Mouse (Mus musculus): ENCODE results near the gene Ift81. TPM values are rescaled to one million over a fixed set of nuclear protein-coding genes. Genes with fewer than 3 reads are reported as not detected.

Gene Ift81
- polyA plus RNA-seq, 1 experiment, result 3.4 TPM

- Histone ChIP-seq H3K4me1 (ENCODE audit: control insufficient read depth, insufficient read depth, low read length) (peaks cover 12% of the 10 kb centered on the region; the same call in 1 of the 2 replicates), H3K27ac (ENCODE audit: insufficient read depth, low read depth, low read length) (peak overlapping the region; percentile 97), H3K27me3 (replicated peaks; ENCODE audit: control insufficient read depth, insufficient read depth, low read length) (no peaks in the 10 kb centered on the region), H3K4me3 (ENCODE audit: insufficient read depth, low read depth, low read length) (peak overlapping the region; percentile 93), H3K36me3 (ENCODE audit: control insufficient read depth, insufficient read depth, low read length) (peaks cover 3% of the 10 kb centered on the region; the same call in 1 of the 2 replicates)
- DNase-seq, result no peak
- 45% methylated on average over 15 of the region's 15 CpGs for WGBS
- no peak for TF ChIP-seq POLR2A (IDR thresholded peaks at IDR 0.05; ENCODE audit: low read depth, low read length)
- TF ChIP-seq CTCF (conservative IDR thresholded peaks at IDR 0.05; ENCODE audit: insufficient read depth, insufficient read length, low read depth, low read length), result no peak
These were observed 111.1 kb downstream of the Ift81 start for GRCm38 (mm10) chr5:122503015-122503759.

GRCm38 (mm10) chr5:122502077-122502941, 112.0 kb downstream of the Ift81 start, which contains the start of gene Atp2a2:
TSS of gene Atp2a2 (minus strand) at chr5:122502225.
- H3K4me1 ChIP-seq (ENCODE audit: control insufficient read depth, insufficient read depth, low read length), result peaks cover 15% of the 10 kb centered on the region; the same call in 1 of the 2 replicates
- DNase-seq, result peak; percentile 94
- peaks cover 3% of the 10 kb centered on the region; the same call in 1 of the 2 replicates for H3K36me3 ChIP-seq (ENCODE audit: control insufficient read depth, insufficient read depth, low read length)
- H3K27ac ChIP-seq (ENCODE audit: insufficient read depth, low read depth, low read length), result peak within 1 kb of the TSS; percentile 97
- peak within 1 kb of the TSS; percentile 93 for H3K4me3 ChIP-seq (ENCODE audit: insufficient read depth, low read depth, low read length)
- 0 out of 2 replicates have a peak, but pooled peaks have one; percentile 19 for TF ChIP-seq CTCF (conservative IDR thresholded peaks at IDR 0.05; ENCODE audit: insufficient read depth, insufficient read length, low read depth, low read length)
- peak; percentile 73 for TF ChIP-seq POLR2A (IDR thresholded peaks at IDR 0.05; ENCODE audit: low read depth, low read length)
- no peaks in the 10 kb centered on the region for H3K27me3 ChIP-seq (replicated peaks; ENCODE audit: control insufficient read depth, insufficient read depth, low read length)
- 2% methylated on average over 106 of the region's 113 CpGs for WGBS

GRCm38 (mm10) chr5:122501101-122502076, 112.9 kb downstream of the Ift81 start:
- WGBS, result 1% methylated on average over 112 of the region's 113 CpGs
- Histone ChIP-seq H3K36me3 (ENCODE audit: control insufficient read depth, insufficient read depth, low read length) (peaks cover 3% of the 10 kb centered on the region; the same call in 1 of the 2 replicates), H3K4me3 (ENCODE audit: insufficient read depth, low read depth, low read length) (peak overlapping the region; percentile 86), H3K27ac (ENCODE audit: insufficient read depth, low read depth, low read length) (peak overlapping the region; percentile 96), H3K4me1 (ENCODE audit: control insufficient read depth, insufficient read depth, low read length) (peaks cover 21% of the 10 kb centered on the region), H3K27me3 (replicated peaks; ENCODE audit: control insufficient read depth, insufficient read depth, low read length) (no peaks in the 10 kb centered on the region)
- DNase-seq, result peak; percentile 61
- no peak for TF ChIP-seq POLR2A (IDR thresholded peaks at IDR 0.05; ENCODE audit: low read depth, low read length)
- no peak for TF ChIP-seq CTCF (conservative IDR thresholded peaks at IDR 0.05; ENCODE audit: insufficient read depth, insufficient read length, low read depth, low read length)

GRCm38 (mm10) chr5:122500563-122500962, 113.8 kb downstream of the Ift81 start:
- peaks cover 28% of the 10 kb centered on the region for H3K4me1 ChIP-seq (ENCODE audit: control insufficient read depth, insufficient read depth, low read length)
- no peaks in the 10 kb centered on the region for H3K27me3 ChIP-seq (replicated peaks; ENCODE audit: control insufficient read depth, insufficient read depth, low read length)
- peak overlapping the region; percentile 86 for H3K4me3 ChIP-seq (ENCODE audit: insufficient read depth, low read depth, low read length)
- no peak for DNase-seq
- peak overlapping the region; percentile 96 for H3K27ac ChIP-seq (ENCODE audit: insufficient read depth, low read depth, low read length)
- 10% methylated on average over 5 of the region's 5 CpGs for WGBS
- TF ChIP-seq CTCF (conservative IDR thresholded peaks at IDR 0.05; ENCODE audit: insufficient read depth, insufficient read length, low read depth, low read length), result no peak
- no peak for TF ChIP-seq POLR2A (IDR thresholded peaks at IDR 0.05; ENCODE audit: low read depth, low read length)
- peaks cover 7% of the 10 kb centered on the region for H3K36me3 ChIP-seq (ENCODE audit: control insufficient read depth, insufficient read depth, low read length)

Other genes starting within 250 kb of the Ift81 start
- gene Gpn3, start 242.6 kb downstream of the Ift81 start, polyA plus RNA-seq (2012; rRNA removed), result 28.2 and 28.8 TPM in 2 replicates
- 20.7 and 20.8 TPM in 2 replicates for gene Fam216a, start 242.2 kb downstream of the Ift81 start, polyA plus RNA-seq (2012; rRNA removed)
- gene Arpc3, start 222.6 kb downstream of the Ift81 start, polyA plus RNA-seq (2012; rRNA removed), result 141 and 195 TPM in 2 replicates
- 30.3 and 33.5 TPM in 2 replicates for gene Anapc7, start 192.8 kb downstream of the Ift81 start, polyA plus RNA-seq (2012; rRNA removed)
- 94.2 and 96.2 TPM in 2 replicates for gene Atp2a2, start 112.3 kb downstream of the Ift81 start, polyA plus RNA-seq (2012; rRNA removed)
- gene P2rx7, start 29.4 kb upstream of the Ift81 start, polyA plus RNA-seq (2012; rRNA removed), result 5.1 and 5.3 TPM in 2 replicates
- gene P2rx4, start 93.0 kb upstream of the Ift81 start, polyA plus RNA-seq (2012; rRNA removed), result 81.6 and 87.7 TPM in 2 replicates
- 17.7 and 18.8 TPM in 2 replicates for gene Camkk2, start 164.9 kb upstream of the Ift81 start, polyA plus RNA-seq (2012; rRNA removed)
- 209 and 220 TPM in 2 replicates for gene Anapc5, start 206.8 kb upstream of the Ift81 start, polyA plus RNA-seq (2012; rRNA removed)
- gene Rnf34, start 235.5 kb upstream of the Ift81 start, polyA plus RNA-seq (2012; rRNA removed), result 12.8 and 13.0 TPM in 2 replicates

All from kidney, adult 2 months (tissue).